Mouse (Mus musculus) intestine, postnatal 0 days (tissue): ENCODE data around the gene Rreb1. TPM values are rescaled to one million over a fixed set of nuclear protein-coding genes. Genes with fewer than 3 reads are reported as not detected.

ENCODE experiments used
- ATAC-seq: fragments of 200-750 bp; cut with Nextera tagmentation; 2 replicates; pipeline ENCODE4 v1.8.0; 2017; ENCODE audit warnings: mild to moderate bottlenecking, moderate TSS enrichment, moderate library complexity
- H3K27ac ChIP-seq: fragments of 300-500 bp; sonication (generic); 2 replicates; pipeline ENCODE4 v1.5.1; 2014; ENCODE audit warnings: mild to moderate bottlenecking, low read depth, low read length, moderate library complexity
- H3K27me3 ChIP-seq: fragments of 300-500 bp; sonication (generic); replicated peaks from 2 replicates; pipeline ENCODE4 v1.6.1; 2014; ENCODE audit warnings: low read length, mixed read lengths; ENCODE audit not compliant: control insufficient read depth, insufficient read depth
- H3K36me3 ChIP-seq: fragments of 300-500 bp; sonication (generic); 2 replicates; pipeline ENCODE4 v1.6.1; 2014; ENCODE audit warnings: mild to moderate bottlenecking, moderate library complexity; ENCODE audit not compliant: control insufficient read depth, insufficient read depth
- H3K4me1 ChIP-seq: fragments of 300-500 bp; sonication (generic); replicated peaks from 2 replicates; pipeline ENCODE4 v1.6.1; 2014; ENCODE audit warnings: antibody characterized with exemption, low read length, mixed read lengths; ENCODE audit not compliant: control insufficient read depth, insufficient read depth
- H3K4me2 ChIP-seq: fragments of 300-500 bp; sonication (generic); replicated peaks from 2 replicates; pipeline ENCODE4 v1.6.1; 2014; ENCODE audit warnings: low read depth, mild to moderate bottlenecking, moderate library complexity
- H3K4me3 ChIP-seq: fragments of 300-500 bp; sonication (generic); 2 replicates; pipeline ENCODE4 v1.5.1; 2014; ENCODE audit warnings: low read depth, low read length
- H3K9ac ChIP-seq: fragments of 300-500 bp; sonication (generic); 2 replicates; pipeline ENCODE4 v1.6.1; 2014; ENCODE audit warnings: mild to moderate bottlenecking, low read depth, low read length
- H3K9me3 ChIP-seq: fragments of 300-500 bp; sonication (generic); 2 replicates; pipeline ENCODE4 v1.6.1; 2016; ENCODE audit warnings: mixed run types; ENCODE audit not compliant: control insufficient read depth
- CTCF ChIP-seq: sonication (generic); IDR thresholded peaks from 2 replicates; pipeline ENCODE4 v1.5.1; 2016; ENCODE audit warnings: low read depth, mild to moderate bottlenecking, control low read depth, antibody characterized with exemption, moderate library complexity
- WGBS: fragments of 180-500 bp; shearing (Covaris S2); extraction: QIAGEN DNeasy Blood & Tissue Kit; methylation state at CpG from one replicate; pipeline ENCODE4 v1.1.7; 2014; 5-methylcytosine and 5-hydroxymethylcytosine counted together
- polyA plus RNA-seq: library from polyadenylated mRNA; unstranded; fragments of >200 nt; fragmentation: Nextera tagmentation; extraction: Ambion mirVana; gene quantifications from 2 replicates; pipeline ENCODE4 v1.2.1, GENCODE M21; 2015

The Rreb1 gene
- polyA plus RNA-seq, 1 experiment from 2014 or later: 10.6 TPM

- Histone ChIP-seq H3K4me3 (no peak overlapping the region), H3K4me2 (no peak overlapping the region), H3K36me3 (no peaks in the 10 kb centered on the region), H3K27me3 (no peaks in the 10 kb centered on the region), H3K4me1 (no peaks in the 10 kb centered on the region), H3K9ac (no peak overlapping the region), H3K27ac (no peak overlapping the region), H3K9me3 (no peaks in the 10 kb centered on the region)
- WGBS: 91% methylated on average over 7 of the region's 7 CpGs
- TF ChIP-seq CTCF: no peak
- no peak for ATAC-seq
Measured at GRCm38 (mm10) chr13:37959936-37960335, 181.7 kb downstream of the Rreb1 start.

DNA sequence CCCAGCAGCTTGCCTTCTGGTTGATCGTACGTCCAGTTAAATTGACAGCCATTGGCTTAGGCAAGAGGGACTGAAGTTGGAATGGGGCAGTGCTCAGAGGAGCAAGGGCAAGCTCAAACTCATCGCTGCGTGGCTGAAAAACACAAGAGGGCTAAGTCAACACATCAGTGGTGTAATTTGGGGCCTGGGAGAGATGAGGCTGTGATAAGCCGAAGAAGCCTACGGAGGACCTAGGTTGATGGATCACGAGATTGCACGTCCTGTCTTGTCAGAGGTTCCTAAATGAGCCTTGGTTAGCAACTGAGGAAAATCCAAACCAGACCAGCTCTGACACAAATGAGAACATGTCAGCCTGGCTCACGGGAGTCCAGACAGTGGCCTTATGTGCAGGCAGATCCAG lies 184.3 kb downstream of the Rreb1 start:
- no peak for ATAC-seq
- 87% methylated on average over 9 of the region's 9 CpGs for WGBS
- Histone ChIP-seq H3K27ac (no peak overlapping the region), H3K36me3 (no peaks in the 10 kb centered on the region), H3K4me3 (no peak overlapping the region), H3K4me2 (no peak overlapping the region), H3K27me3 (no peaks in the 10 kb centered on the region), H3K9ac (no peak overlapping the region), H3K9me3 (no peaks in the 10 kb centered on the region), H3K4me1 (no peaks in the 10 kb centered on the region)
- no peak for TF ChIP-seq CTCF

DNA sequence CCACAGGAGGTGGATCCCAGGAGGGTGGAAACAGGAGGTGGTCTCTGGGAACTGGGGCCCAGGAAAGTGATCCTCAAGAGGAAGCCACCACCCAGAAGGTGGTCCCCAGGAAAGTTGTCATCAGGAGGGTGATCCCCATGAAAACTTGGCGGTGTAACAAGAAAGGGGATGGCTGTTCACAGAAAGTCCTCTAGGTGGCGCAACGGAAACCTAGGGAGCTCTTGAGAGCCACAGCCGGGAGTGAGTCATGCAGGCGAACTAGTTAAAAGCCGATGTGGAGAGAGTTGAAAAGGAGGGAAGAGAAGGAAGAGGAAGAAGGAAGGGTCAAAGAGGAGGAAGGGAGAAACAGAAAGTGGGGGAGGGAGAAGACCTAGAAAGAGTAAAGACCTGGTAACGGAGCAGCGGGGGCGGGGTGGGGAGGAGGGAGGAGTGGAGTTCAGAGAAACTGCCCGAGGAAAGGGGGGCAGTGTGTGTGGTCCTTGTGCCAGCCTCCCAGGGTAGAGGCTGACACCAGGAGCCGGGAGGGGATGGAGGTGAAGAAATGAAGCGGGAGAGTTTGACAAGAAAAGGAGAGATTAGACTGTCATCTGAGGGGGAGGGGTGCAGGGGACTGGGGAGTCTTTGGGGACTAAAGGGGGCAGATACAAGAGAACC lies 185.3 kb downstream of the Rreb1 start:
- Histone ChIP-seq H3K4me3 (peak overlapping the region; percentile 34), H3K4me2 (peak overlapping the region; percentile 65), H3K9ac (0 out of 2 replicates have a peak overlapping the region, but pooled peaks have one; percentile 4), H3K4me1 (no peaks in the 10 kb centered on the region), H3K27ac (no peak overlapping the region), H3K36me3 (no peaks in the 10 kb centered on the region), H3K27me3 (no peaks in the 10 kb centered on the region), H3K9me3 (no peaks in the 10 kb centered on the region)
- TF ChIP-seq CTCF: peak; percentile 93
- 6% methylated on average over 12 of the region's 12 CpGs for WGBS
- peak; percentile 58 for ATAC-seq

GRCm38 (mm10) chr13:37964128-37965087 lies 186.2 kb downstream of the Rreb1 start:
- H3K9ac ChIP-seq: 0 out of 2 replicates have a peak overlapping the region, but pooled peaks have one; percentile 4
- ATAC-seq: no peak
- H3K9me3 ChIP-seq: no peaks in the 10 kb centered on the region
- H3K36me3 ChIP-seq: no peaks in the 10 kb centered on the region
- H3K4me2 ChIP-seq: peak overlapping the region; percentile 65
- H3K4me1 ChIP-seq: no peaks in the 10 kb centered on the region
- peak overlapping the region; percentile 34; the same call in 1 of the 2 replicates for H3K4me3 ChIP-seq
- TF ChIP-seq CTCF: no peak
- no peaks in the 10 kb centered on the region for H3K27me3 ChIP-seq
- no peak overlapping the region for H3K27ac ChIP-seq
- 60% methylated on average over 20 of the region's 20 CpGs for WGBS

- Histone ChIP-seq H3K27me3 (no peaks in the 10 kb centered on the region), H3K36me3 (no peaks in the 10 kb centered on the region), H3K4me1 (no peaks in the 10 kb centered on the region), H3K4me3 (no peak overlapping the region), H3K9me3 (no peaks in the 10 kb centered on the region), H3K27ac (no peak overlapping the region), H3K4me2 (no peak overlapping the region), H3K9ac (no peak overlapping the region)
- TF ChIP-seq CTCF: peak; percentile 53
- no peak for ATAC-seq
- 57% methylated on average over 17 of the region's 17 CpGs for WGBS
Measured at GRCm38 (mm10) chr13:37965126-37965914, 187.1 kb downstream of the Rreb1 start.
